Mouse (Mus musculus): ENCODE data around the gene Kdsr. TPM values are rescaled to one million over a fixed set of nuclear protein-coding genes. Genes with fewer than 3 reads are reported as not detected.

Kdsr gene
- total and polyA plus RNA-seq, 2 experiments from 2014 or later: 15.8 to 17.8 TPM

GRCm38 (mm10) chr1:106682829-106683228 lies 76.7 kb downstream of the Kdsr start:
- no peaks in the 10 kb centered on the region for H3K27me3 ChIP-seq (ENCODE audit: insufficient read depth, low read length)
- H3K4me2 ChIP-seq (ENCODE audit: low read depth): no peak overlapping the region
- ATAC-seq (no peak), DNase-seq (no peak)
- no peaks in the 10 kb centered on the region for H3K4me1 ChIP-seq (ENCODE audit: insufficient read depth)
- no peak overlapping the region for H3K27ac ChIP-seq (ENCODE audit: low read depth, low read length)
- H3K4me3 ChIP-seq (ENCODE audit: low read depth, low read length): no peak overlapping the region
- H3K36me3 ChIP-seq (ENCODE audit: insufficient read depth): no peaks in the 10 kb centered on the region
- H3K9me3 ChIP-seq (ENCODE audit: low read length): no peaks in the 10 kb centered on the region
- WGBS: 87% methylated on average over 3 of the region's 3 CpGs
- TF ChIP-seq CTCF (IDR thresholded peaks at IDR 0.05; ENCODE audit: low read depth): no peak
- H3K9ac ChIP-seq: no peak overlapping the region

DNA sequence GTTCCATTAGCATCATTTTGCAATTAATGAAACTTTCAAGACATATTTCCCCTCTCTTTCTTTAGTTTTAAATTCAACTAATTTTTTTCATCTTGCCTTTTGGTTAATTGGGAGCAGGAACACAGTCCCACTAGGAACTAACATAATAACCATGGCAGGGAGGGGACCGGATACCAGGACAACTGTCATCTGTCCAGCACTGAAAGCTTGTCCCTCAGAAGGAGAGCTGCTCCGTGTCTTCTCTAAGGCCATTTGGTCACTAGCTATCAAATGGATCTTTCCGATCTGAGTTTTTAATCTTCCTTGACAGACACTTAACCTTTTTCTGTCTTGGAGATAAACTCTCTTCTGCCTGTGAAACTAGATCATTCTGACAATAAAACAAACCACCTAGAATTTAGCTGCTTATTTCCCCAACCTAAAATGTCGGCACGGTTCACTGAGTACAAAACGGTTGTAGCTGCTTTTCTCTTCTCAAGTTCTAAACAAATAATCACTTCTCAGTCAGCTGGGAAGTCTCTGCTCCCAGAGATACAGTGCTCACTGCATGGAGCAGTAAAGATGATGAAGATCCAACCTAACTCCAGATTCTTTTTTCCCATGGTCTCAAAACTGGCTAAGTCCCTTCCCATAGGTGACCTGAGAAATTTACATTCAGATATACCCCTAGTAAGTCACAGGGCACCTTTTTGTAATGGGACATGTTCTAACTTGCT lies 79.6 kb downstream of the Kdsr start:
- no peaks in the 10 kb centered on the region for H3K27me3 ChIP-seq (ENCODE audit: insufficient read depth, low read length)
- no peak for TF ChIP-seq CTCF (IDR thresholded peaks at IDR 0.05; ENCODE audit: low read depth)

DNA sequence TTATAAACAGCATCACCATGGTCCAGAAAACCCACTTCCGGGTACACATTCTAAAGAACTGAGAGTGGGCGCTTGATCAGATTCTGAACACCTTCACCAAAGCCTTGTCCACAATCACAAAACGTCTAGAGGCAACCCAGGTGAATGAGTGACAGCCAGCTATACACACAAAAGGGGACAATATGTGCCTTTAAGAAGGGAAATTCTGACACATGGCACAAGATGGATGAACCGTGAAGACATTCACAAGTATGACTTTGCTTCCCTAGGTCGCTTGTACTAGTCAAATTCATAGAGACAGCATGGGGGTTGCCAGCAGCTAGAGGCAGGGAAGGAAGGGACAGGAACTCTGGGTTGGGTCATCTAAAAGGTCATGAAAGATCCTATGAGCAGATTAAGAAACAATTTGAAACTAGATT lies 81.5 kb downstream of the Kdsr start:
- H3K36me3 ChIP-seq (ENCODE audit: insufficient read depth): no peaks in the 10 kb centered on the region
- ATAC-seq (no peak), DNase-seq (no peak)
- H3K9me3 ChIP-seq (ENCODE audit: low read length): no peaks in the 10 kb centered on the region
- no peak overlapping the region for H3K4me2 ChIP-seq (ENCODE audit: low read depth)
- no peak for TF ChIP-seq CTCF (IDR thresholded peaks at IDR 0.05; ENCODE audit: low read depth)
- WGBS: 83% methylated on average over 5 of the region's 5 CpGs
- no peaks in the 10 kb centered on the region for H3K27me3 ChIP-seq (ENCODE audit: insufficient read depth, low read length)
- H3K27ac ChIP-seq (ENCODE audit: low read depth, low read length): no peak overlapping the region
- H3K9ac ChIP-seq: no peak overlapping the region
- no peak overlapping the region for H3K4me3 ChIP-seq (ENCODE audit: low read depth, low read length)
- H3K4me1 ChIP-seq (ENCODE audit: insufficient read depth): no peaks in the 10 kb centered on the region

More for the DNA sequence above, 79.6 kb downstream of the Kdsr start:
- ATAC-seq (no peak), DNase-seq (no peak)
- no peaks in the 10 kb centered on the region for H3K9me3 ChIP-seq (ENCODE audit: low read length)
- no peaks in the 10 kb centered on the region for H3K36me3 ChIP-seq (ENCODE audit: insufficient read depth)
- H3K4me3 ChIP-seq (ENCODE audit: low read depth, low read length): no peak overlapping the region
- H3K27ac ChIP-seq (ENCODE audit: low read depth, low read length): no peak overlapping the region
- 84% methylated on average over 6 of the region's 6 CpGs for WGBS
- no peaks in the 10 kb centered on the region for H3K4me1 ChIP-seq (ENCODE audit: insufficient read depth)
- H3K9ac ChIP-seq: no peak overlapping the region
- no peak overlapping the region for H3K4me2 ChIP-seq (ENCODE audit: low read depth)

Other genes starting within 250 kb of the Kdsr start
- 10.3 and 14.1 TPM in 2 replicates for gene Bcl2, start 45.5 kb downstream of the Kdsr start, total RNA-seq (2014; rRNA removed)
- 3.5 and 6.3 TPM in 2 replicates for gene Bcl2, start 45.5 kb downstream of the Kdsr start, polyA plus RNA-seq (2015; fragmentation: Nextera tagmentation; extraction: Ambion mirVana)
- gene Vps4b, start 37.0 kb upstream of the Kdsr start, total RNA-seq (2014; rRNA removed): 30.8 and 31.5 TPM in 2 replicates
- gene Vps4b, start 37.0 kb upstream of the Kdsr start, polyA plus RNA-seq (2015; fragmentation: Nextera tagmentation; extraction: Ambion mirVana): 20.2 and 27.7 TPM in 2 replicates
- gene Serpinb5, start 101.4 kb upstream of the Kdsr start, total RNA-seq (2014; rRNA removed): 0.38 TPM in 1 of 2 replicates, not detected in the other
- 0.06 and 0.08 TPM in 2 replicates for gene Serpinb5, start 101.4 kb upstream of the Kdsr start, polyA plus RNA-seq (2015; fragmentation: Nextera tagmentation; extraction: Ambion mirVana)
- gene Serpinb12, start 174.7 kb upstream of the Kdsr start, total RNA-seq (2014; rRNA removed): not detected in 2 replicates
- not detected in 2 replicates for gene Serpinb12, start 174.7 kb upstream of the Kdsr start, polyA plus RNA-seq (2015; fragmentation: Nextera tagmentation; extraction: Ambion mirVana)
- gene Serpinb13, start 221.3 kb upstream of the Kdsr start, total RNA-seq (2014; rRNA removed): not detected in 2 replicates
- gene Serpinb13, start 221.3 kb upstream of the Kdsr start, polyA plus RNA-seq (2015; fragmentation: Nextera tagmentation; extraction: Ambion mirVana): not detected in 2 replicates

Measured in forebrain, postnatal 0 days (tissue).